Mouse (Mus musculus) testis, postnatal 14 days (tissue): ENCODE measurements around the gene Insl5.

Experiments used
- DNase-seq: peaks from one replicate; pipeline ENCODE4 v3.0.0; 2021; ENCODE audit warnings: low spot score

Gene Insl5

DNA sequence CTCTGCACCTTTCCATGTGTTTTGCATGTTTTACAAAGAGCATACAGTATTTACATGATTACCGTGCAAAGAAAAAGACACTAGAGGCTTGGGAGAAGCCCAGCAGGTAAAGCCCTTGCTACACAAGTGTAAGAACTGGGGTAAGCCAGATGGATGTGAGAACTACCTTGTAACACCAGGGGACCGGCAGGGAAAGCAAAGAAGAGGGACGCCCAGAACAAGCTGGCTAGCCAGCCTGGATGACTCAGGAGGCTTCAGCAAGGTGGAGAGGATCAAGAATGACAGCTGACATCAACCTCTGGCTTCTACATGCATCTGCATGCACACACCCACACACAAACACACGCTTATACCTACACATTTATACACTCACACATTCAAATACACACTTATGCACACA, 36.6 kb downstream of the Insl5 start:
- DNase-seq = no peak

GRCm38 (mm10) chr4:102989391-102989790, 37.3 kb downstream of the Insl5 start:
- no peak for DNase-seq

DNA sequence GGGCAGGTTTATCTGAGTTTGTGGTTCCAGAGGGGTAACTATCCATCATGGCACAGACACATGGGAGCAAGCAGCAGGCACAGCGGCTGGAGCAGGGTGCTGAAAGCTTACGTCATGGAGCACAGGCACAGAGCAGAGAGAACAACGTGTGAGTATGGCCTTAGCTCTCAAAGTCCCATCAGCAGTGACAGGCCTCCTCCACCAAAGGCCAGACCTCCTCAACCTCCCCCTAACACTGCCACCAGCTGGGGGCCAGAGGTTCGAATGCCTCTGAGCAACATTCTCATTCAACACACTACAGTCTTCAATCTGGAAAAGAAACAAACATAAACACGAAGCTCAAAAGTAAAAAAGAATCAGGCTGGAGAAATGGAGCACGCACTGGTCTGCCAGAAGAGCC, 38.1 kb downstream of the Insl5 start:
- no peak for DNase-seq

GRCm38 (mm10) chr4:102987756-102988155, 38.9 kb downstream of the Insl5 start:
- no peak for DNase-seq

DNA sequence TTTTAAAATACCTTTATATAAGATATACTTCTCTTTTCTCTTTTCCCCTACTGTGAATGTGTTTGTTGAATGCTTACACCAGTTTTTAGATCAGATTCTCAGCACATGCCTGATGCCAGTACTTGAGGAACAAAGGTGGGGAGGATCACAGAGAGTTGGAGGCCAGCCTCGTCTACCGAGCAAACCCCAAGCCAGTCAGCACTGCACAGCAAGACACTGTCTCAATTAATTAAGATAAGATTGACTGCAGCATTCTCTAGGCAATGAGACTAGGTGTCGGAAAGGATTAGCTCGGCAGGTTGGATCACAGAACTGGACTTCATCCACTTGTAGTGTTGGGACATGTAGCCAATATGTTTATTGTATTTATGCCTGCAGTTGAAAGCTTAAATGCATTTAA, 39.3 kb downstream of the Insl5 start:
- DNase-seq = no peak

DNA sequence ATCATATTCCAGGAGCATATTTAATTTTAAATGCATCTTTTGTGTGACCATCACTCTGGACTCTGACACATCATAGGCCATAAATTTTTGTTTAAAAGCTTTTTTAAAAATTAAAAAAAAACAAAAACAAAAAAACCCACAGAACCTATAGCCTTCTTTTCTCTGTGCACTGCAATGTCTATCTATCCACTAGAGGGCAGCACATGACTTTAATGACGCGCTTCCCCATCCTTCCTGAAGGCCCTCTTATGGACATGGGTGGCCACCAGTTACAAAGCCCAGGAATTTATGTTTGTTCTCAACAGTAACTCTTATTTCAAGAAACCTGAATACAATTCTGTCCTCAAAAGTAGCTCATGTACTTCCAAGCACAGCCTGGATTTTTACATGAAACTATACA, 39.7 kb downstream of the Insl5 start:
- peak; percentile 15 for DNase-seq

DNA sequence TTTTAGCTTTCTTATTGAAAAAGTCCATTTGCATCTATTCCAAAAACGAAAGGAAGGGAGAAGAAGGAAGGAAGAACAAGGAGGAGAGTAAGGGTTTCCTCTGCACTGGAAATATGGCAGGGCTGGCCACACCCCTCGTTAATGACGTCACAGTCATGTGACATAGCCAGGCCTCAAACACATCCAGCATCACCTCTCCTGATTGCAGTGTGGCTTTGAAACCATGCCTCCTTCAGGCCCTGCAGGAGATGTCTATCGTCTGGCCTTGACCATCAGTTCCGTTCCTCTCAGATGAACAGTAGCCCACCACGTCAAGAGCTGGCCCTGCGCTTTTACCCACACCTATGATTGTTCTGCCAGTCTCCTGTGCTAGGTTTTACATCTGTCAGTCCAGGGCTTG, 40.5 kb downstream of the Insl5 start:
- no peak for DNase-seq

- no peak for DNase-seq
Measured at GRCm38 (mm10) chr4:102981709-102982108, 44.9 kb downstream of the Insl5 start.

- no peak for DNase-seq
Measured at GRCm38 (mm10) chr4:102979385-102979784, 47.3 kb downstream of the Insl5 start.

DNA sequence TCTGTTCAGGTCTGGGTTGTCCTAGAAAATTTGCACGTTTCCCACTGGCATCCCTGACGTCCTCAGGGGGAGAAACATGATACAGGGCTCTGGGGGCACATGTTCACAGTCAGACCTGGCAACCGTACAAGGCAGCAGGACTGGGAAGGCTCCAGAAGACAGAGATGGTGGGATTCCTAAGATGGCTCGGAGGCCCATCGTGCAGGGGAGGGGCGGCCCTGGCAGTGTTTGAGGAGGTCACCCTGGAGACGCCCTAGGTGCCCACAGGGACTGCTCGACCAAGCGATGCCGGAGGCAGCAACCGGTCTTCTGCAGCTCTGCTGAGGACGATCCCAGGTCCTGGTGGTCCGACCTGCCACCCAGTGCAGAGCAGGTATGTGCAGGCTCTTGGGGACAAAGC, 48.2 kb downstream of the Insl5 start, which contains the start of gene Tctex1d1:
Gene Tctex1d1, plus strand, starts transcription at position 167 of the 400 bp plus-strand sequence.
- no peak for DNase-seq

DNA sequence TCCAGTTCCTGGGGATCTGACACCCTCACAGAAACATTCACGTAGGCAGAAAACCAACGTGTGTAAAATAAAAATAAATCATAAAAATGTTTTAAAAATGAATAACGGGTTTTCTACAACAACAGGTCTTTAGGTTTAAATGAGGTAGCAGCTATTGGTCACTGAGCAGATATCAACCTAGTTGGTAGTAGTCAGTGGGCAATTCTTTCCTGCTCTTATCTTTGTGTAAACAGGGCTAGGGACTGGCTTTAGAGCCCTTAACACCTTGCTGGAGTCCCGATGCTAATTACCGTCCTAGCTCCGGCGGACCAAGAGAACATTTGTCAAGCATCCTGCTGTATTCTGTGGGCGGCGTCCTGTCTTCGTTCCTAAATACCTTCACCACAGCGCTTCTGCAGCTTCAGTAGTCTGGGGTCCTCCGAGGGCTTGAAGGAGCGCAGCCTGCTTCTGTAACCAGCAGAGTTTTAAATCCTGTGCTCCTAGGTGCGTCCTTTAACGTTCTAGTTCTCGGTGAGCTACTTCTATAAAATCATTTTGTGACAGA, 48.8 kb downstream of the Insl5 start:
- no peak for DNase-seq

- DNase-seq = no peak
Measured at GRCm38 (mm10) chr4:102976290-102977275, 50.1 kb downstream of the Insl5 start.

DNA sequence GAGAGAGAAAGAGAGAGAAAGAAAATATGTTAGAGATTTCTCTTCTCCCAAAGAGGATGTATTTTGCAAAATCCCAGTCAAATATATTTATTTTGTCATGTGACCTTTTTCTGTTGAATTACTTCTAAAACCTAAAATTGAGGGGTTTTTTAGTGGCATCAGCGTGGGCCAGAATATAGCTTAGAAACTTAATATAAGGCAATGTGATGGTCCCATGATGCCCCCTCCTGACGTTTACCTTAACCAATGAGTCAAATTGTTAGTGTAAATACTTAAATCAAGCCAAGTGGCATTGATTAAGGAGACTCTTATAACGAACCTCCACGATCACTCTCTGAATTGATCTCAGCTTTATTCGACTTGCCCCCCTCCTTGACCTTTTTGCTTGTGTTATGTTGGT, 52.5 kb downstream of the Insl5 start:
- no peak for DNase-seq

DNA sequence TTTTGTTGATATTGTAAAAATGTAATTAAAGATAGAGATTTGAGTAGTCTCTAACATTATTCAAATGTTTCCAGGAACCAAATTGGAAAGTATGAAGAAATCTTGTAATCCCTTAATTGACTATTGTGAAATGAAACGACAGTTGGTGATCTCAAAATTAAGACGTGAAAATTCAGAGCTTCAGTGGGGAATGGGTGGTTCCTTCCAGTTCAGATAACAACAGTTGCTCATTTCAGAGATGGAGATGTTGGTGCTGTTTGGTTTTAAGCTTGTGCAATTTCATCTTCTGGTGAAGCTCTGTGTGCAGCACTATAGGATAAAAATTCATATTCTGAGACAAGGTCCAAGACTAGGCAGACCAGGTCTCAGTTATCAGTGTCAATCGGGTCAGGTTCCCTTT, 54.6 kb downstream of the Insl5 start:
- no peak for DNase-seq

- DNase-seq = no peak
Measured at GRCm38 (mm10) chr4:102971159-102971558, 55.5 kb downstream of the Insl5 start.

GRCm38 (mm10) chr4:102969599-102969998, 57.0 kb downstream of the Insl5 start:
- DNase-seq = no peak
